Mouse (Mus musculus) naive thymus-derived CD4-positive, alpha-beta T cell, adult 2 months (primary cell): ENCODE data around the gene H2-Q7.
A peak's percentile ranks its signal among the peaks of the same experiment; 100 is the strongest.
"Not testable (repeated sequence)": the region's sequence is repeated elsewhere in the genome, so short reads cannot be mapped to it uniquely, and the experiment has no call there.

ENCODE experiments used
- DNase-seq: peaks from one replicate; pipeline ENCODE4 v3.0.0-alpha.2; 2011; ENCODE audit warnings: low read depth

Gene H2-Q7

DNA sequence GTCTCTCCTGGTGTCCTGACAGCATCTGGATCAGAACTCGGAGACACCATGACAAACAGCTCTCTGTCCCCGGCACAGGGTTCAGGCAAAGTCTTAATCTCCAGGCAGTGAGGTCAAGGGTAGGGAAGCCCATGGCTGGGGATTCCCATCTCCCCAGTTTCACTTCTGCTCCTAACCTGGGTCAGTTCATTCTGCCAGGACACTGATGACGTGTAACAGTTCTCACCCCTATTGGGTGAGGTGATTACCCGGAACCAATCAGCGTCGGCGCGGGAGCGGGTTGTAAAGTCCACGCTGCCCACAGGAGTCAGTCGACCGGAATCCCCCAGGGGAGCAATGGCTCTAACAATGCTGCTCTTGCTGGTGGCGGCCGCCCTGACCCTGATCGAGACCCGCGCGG is at the start of gene H2-Q7:
H2-Q7 (plus strand) TSS at position 271 of the 400 bp plus-strand sequence.
- peak; percentile 93 for DNase-seq

DNA sequence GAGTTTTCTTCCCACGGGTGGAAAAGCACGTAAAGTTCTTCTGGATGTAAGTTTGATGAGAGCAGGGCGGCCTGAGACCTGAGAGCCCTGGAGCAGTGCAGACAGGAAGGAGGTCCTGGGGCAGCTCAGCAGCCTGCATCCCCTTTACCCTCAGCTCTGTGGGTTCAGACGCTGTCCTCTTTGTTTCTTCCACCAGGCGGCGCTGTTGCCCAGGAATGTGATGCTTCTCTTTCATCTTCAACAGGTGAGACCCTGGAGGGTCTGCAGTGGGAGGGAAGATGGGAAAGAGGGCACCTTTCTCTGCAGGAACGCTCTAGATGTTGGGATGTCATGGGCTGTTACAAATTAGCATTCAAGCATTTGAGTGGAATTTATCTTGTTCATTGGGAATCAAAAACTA is 49.2 kb upstream of the H2-Q7 start:
- peak; percentile 81 for DNase-seq

GRCm38 (mm10) chr17:35392671-35393070 is 46.3 kb upstream of the H2-Q7 start:
- peak; percentile 4 for DNase-seq

- not testable (repeated sequence) for DNase-seq
Measured at GRCm38 (mm10) chr17:35393864-35394800, 44.8 kb upstream of the H2-Q7 start.

DNA sequence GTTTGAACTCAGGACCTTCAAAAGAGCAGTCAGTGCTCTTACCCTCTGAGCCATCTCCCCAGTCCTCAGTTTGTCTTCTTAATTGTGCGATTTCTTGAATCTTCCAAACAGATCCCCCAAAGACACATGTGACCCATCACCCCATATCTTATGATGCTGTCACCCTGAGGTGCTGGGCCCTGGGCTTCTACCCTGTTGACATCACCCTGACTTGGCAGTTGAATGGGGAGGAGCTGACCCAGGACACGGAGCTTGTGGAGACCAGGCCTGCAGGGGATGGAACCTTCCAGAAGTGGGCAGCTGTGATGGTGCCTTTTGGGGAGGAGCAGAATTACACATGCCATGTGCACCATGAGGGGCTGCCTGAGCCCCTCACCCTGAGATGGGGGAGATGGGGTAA is 42.0 kb upstream of the H2-Q7 start:
- DNase-seq, result not testable (repeated sequence)

- not testable (repeated sequence) for DNase-seq
Measured at GRCm38 (mm10) chr17:35413057-35413456, 25.9 kb upstream of the H2-Q7 start.

DNA sequence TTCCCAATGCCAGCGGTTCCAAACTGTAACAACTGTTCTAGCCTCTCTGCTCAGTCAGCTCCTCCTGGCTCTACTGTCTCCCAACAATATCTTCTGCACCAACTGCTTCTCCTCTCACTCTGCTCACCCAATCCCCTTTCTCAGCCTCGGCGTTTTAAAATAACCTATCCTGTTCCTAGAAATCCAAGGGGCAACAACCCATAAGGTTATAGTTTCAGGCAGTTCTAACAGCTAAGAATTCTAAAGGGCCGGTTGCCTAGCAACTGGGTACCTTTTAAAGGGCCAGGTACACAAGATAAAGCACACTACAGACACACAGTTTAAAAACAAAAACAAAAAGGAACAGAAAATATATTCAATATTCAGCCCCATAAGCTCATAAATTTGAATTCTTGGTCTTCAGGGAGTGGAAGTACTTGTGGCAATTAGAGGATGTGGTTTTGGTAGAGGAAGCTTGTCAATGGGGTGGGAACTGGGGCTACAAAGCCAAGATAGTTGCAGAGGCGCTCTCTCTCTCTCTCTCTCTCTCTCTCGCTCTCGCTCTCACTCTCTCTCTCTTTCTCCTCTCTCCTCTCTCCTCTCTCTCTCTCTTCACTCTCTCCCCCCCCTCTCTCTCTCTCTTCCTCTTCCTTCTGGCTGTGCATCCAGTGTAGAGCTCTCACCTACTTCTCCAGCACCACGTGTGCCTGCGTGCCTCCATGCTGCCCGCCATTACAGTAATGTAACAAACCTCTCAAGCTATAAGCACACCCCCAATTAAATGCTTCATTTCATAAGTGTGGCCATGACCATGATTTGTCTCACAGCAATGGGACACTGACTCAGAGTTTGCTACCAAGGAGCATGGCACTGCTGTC is 23.5 kb upstream of the H2-Q7 start:
- not testable (repeated sequence) for DNase-seq

DNA sequence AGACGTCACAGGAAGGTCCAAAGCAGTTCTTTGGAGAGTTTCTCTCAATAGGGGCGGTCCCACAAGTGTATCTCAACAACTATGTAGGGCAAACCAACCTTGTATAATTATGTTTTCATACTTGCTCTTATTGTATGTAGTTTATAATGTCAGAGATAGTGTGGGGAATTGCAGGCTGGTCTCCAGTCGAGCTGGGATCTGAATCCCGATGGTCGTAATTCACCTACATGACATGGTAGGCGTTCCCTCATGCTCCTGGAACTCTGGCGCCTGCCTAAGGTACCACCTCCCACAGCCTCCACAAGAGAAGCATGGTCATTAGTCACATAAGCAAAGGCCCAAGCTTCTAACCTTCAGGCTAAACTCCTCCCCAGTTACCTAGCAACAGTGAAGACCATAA is 20.2 kb upstream of the H2-Q7 start:
- no peak for DNase-seq

DNA sequence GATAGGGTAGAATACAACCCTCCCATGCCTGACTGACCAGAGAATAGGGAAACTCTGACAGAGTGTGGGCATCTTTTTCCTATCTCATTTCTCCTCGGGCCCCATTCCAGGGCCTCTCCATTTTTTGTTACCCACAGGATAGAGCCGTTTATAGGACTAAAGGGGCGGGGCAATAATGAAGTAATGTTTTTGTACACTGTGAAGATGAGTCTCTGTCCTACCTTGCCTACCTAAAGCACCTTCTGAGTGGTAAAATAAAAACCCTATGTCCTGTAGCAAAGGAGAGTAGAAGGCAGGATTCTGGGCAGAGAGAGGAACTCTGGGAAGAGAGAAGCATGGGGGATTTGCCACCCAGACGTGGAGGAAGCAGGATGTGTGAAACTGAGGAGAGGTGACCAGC is 19.4 kb upstream of the H2-Q7 start:
- DNase-seq, result not testable (repeated sequence)

DNA sequence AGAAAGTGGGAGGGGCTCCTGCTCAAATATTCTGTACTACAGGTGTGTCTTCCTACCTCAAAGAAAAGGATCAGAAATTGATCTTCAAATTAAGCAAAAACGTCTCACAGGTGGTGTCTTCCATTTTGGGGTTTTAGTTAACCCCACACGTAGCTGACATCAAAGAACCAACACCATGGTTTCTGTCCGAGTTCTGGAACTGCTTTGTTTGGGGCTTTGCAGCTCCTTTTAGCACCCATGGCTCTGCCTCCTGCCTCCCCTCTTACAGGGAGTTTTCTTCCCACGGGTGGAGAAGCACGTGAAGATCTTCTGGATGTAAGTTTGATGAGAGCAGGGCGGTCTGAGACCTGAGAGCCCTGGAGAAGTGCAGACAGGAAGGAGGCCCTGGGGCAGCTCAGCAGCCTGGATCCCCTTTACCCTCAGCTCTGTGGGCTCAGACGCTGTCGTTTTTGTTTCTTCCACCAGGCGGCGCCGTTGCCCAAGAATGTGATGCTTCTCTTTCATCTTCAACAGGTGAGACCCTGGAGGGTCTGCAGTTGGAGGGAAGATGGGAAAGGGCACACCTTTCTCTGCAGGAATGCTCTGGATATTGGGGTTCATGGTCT is 18.6 kb upstream of the H2-Q7 start:
- peak; percentile 89 for DNase-seq

GRCm38 (mm10) chr17:35421331-35421730 is 17.6 kb upstream of the H2-Q7 start:
- DNase-seq, result not testable (repeated sequence)

DNA sequence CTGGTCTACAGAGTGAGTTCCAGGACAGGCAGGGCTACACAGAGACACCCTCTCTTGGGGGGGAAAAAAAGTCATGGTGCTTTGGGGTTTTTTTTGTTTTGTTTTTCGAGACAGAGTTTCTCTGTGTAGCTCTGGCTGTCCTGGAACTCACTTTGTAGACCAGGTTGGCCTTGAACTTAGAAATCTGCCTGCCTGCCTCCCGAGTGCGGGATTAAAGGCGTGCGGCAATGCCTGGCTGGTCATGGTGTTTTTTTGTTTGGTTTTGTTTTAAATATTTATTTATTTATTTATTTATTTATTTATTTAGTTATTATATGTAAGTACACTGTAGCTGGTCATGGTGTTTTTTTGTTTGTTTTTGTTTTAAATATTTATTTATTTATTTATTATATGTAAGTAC is 16.6 kb upstream of the H2-Q7 start:
- DNase-seq, result not testable (repeated sequence)

DNA sequence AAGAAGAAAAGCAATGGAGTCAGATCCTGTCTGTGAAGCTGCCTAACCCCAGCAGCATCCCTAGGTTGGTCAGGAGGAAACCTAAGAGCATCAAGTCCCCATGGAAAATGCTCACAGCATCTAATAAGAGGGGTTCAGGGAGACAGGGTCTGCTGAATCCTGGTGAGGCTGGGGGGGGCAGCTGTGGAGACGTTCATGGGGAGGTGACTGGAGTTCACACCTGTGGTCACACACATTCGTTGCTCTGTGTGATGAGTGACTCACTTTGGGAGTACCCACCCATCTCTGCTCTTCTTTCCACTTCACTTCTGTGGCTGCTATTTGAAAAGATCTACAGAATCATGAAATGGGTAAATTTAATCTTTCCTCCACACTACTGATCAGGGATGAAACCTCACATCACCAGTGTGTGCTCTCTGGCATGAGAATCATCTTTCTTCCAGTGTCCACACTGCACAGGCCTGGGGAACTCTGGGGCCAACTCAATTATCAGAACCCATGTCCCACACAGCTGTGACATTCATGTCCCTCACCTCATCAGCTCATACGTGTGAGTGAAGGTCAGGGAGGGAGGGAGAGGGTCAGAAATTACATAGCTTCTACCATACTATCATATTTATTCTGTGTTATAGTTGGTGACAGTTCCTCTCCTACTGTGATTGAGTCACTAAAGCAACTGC is 15.7 kb upstream of the H2-Q7 start:
- DNase-seq, result peak; percentile 44

GRCm38 (mm10) chr17:35424106-35424505 is 14.8 kb upstream of the H2-Q7 start:
- DNase-seq, result peak; percentile 44

DNA sequence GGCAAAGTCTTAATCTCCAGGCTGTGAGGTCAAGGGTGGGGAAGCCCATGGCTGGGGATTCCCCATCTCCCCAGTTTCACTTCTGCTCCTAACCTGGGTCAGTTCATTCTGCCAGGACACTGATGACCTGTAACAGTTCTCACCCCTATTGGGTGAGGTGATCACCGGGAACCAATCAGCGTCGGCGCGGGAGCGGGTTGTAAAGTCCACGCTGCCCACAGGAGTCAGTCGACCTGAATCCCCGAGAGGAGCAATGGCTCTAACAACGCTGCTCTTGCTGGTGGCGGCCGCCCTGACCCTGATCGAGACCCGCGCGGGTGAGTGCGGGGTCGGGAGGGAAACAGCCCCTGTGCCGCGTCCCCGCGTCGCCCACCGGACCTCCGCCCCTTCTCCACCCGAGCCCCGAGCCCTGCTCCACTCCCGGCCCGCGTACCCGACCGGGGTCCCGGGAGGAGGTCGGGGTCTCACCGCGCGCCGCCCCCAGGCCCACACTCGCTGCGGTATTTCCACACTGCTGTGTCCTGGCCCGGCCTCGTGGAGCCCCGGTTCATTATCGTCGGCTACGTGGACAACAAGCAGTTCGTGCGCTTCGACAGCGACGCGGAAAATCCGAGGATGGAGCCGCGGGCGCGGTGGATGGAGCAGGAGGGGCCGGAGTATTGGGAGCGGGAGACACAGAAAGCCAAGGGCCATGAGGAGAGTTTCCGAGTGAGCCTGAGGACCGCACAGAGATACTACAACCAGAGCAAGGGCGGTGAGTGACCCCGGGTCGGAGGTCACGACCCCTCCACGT is 14.1 kb upstream of the H2-Q7 start, which contains the start of gene H2-Q6:
H2-Q6 (plus strand) TSS at position 227 of the 793 bp plus-strand sequence.
- peak; percentile 82 for DNase-seq

- peak; percentile 69 for DNase-seq
Measured at GRCm38 (mm10) chr17:35425474-35425873, 13.5 kb upstream of the H2-Q7 start.

GRCm38 (mm10) chr17:35428883-35429282 is 10.1 kb upstream of the H2-Q7 start:
- DNase-seq, result not testable (repeated sequence)

- DNase-seq, result not testable (repeated sequence)
Measured at GRCm38 (mm10) chr17:35430671-35431070, 8.3 kb upstream of the H2-Q7 start.

GRCm38 (mm10) chr17:35432167-35432566 is 6.8 kb upstream of the H2-Q7 start:
- not testable (repeated sequence) for DNase-seq

GRCm38 (mm10) chr17:35434836-35435235 is 4.1 kb upstream of the H2-Q7 start:
- DNase-seq, result peak; percentile 90

DNA sequence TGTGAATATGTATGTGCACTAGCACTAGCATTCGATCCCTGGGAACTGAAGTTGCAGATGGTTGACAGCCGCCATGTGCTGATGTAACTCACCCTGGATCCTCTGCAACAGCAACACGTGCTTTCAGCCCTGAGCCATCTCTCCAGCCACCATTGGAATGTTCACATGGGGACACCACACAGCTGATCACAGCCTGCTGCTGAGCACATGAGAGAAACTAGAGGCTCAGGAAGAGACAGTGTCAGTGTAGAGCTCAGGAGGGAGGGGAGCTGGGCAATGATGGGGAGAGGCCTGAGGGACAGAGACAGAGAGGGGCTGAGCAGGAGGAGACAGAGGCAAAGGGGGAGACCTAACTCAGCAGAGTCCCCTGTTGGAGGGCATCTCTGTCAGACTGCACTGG is 3.4 kb upstream of the H2-Q7 start:
- DNase-seq, result peak; percentile 37
